Mouse (Mus musculus) common myeloid progenitor, adult 5-6 weeks (primary cell): ENCODE measurements around the gene Esyt2. TPM values are rescaled to one million over a fixed set of nuclear protein-coding genes. Genes with fewer than 3 reads are reported as not detected.
"Not testable (repeated sequence)": the region's sequence is repeated elsewhere in the genome, so short reads cannot be mapped to it uniquely, and the experiment has no call there.

Experiments used
- ATAC-seq: replicated peaks from 2 replicates; pipeline ENCODE4 v1.8.0; 2016; ENCODE audit warnings: low read depth, mild to moderate bottlenecking, moderate TSS enrichment, inconsistent platforms; ENCODE audit not compliant: poor library complexity, severe bottlenecking
- total RNA-seq: library from RNA; stranded (forward); fragments of 200-1000, 187-1606 nt; gene quantifications from 2 replicates; pipeline ENCODE4 v1.2.3, GENCODE M21; 2017

Gene Esyt2
- total RNA-seq, result 49.4 and 52.1 TPM in 2 replicates

DNA sequence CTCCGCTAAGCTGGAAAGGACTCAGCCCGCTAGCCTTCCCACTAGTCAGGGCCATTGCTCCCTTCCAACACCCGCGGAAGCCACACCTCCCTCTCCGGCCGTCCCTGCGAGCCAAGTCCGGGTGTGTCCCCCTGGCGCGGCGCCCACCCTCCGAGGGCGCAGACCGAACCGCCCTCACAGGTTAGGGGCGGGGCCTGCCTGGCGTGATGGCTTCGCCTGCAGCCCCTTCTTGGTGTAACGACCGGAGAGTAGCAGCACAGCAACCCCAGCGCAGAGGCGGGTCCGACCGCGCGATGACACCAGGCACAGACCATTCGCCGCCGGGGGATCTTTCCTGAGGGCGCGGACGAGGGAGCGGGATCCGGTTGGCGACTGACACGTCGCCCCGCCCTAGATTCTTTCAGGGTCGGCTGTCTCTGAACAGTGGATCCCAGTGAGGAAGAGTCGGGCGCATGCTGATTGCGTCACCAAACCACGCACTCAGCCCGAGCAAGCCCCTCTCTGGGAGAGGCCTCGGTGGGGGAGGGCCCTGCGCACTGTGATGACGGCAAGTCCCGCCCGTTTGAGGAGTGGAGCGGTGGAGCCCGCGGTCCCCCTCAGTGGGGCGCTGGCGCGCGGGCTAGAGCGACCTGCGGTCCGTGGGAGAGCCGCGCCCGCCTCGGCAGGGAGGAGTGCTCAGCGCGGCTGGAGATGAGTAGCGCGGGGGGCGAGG, at the start of gene Esyt2:
Gene Esyt2, plus strand, starts transcription at position 544 of the 712 bp plus-strand sequence.
- ATAC-seq, result peak; percentile 81

DNA sequence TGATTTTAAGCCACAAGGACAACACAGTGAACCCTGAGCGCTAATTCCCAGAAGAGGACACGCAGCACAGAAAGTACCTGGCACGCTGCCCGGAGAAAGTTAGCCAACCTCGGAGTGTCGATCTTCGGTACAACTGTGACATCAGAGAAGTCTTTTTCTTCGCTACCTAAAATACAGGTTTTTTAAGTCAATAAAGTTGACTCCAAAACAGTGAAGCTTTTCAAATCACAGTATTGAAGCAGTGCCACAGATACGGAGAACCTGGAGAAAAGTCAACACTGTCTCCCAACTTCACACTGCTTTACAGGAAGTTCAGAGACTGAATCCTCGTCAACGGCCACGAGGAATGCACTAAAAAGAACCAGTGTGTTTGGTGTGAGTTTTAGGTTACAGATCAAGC, 49.4 kb upstream of the Esyt2 start:
- no peak for ATAC-seq

DNA sequence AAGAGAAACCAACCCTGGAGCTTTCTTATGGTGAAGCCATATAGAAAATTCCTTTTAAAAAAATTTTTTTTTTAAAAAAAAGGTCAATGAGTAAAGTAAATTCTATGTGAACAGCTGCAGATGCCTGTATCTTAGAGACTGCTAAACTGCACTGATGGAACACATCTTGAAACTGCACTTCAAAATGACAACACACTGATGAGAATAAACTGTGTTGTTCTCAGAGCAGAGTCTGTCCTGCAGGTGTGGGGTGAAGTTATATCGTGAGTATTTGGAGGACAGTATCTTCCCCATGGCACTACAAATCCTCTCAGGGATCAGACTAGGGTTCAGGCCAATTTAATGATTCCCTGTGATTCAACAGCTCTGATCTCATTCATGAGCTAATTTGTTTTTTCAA, 48.9 kb upstream of the Esyt2 start:
- no peak for ATAC-seq

DNA sequence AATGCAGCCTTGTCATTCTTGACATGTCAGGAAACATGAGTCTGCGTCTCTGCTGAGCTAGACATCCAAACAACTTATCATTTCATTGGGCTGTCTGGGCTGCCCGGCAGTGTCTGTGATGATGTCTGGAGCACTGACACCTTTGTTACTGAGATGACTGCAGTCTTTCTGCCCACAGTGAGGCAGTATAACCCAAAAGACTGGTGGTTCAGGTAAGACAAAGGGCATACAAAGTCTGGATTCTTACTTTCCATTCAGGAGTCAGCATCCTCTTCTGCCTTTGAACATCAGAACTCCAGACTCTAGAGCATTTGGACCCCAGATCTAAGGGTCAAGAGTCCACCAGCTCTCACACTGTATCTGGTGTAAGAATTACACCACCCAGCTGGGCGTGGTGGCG, 45.6 kb upstream of the Esyt2 start:
- peak; percentile 77 for ATAC-seq

DNA sequence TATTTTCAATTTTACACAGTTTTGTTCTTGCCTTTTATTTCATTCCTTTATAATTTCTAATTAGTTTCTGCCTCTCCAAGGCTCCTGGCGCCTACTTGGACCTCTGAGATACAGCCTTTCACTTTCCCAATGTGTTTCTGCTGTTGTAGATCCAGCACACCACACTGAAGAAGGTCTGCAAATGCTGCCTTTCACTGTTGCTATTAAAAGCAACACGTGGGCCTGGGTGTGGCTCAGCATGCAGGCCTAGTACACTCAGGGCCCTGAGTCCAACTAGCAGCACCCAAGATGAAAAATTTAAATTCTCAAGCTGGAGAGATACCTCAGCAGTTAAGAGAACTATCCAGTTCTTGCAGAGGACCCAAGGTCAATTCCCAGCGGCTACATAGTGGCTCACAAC, 44.3 kb upstream of the Esyt2 start:
- no peak for ATAC-seq

DNA sequence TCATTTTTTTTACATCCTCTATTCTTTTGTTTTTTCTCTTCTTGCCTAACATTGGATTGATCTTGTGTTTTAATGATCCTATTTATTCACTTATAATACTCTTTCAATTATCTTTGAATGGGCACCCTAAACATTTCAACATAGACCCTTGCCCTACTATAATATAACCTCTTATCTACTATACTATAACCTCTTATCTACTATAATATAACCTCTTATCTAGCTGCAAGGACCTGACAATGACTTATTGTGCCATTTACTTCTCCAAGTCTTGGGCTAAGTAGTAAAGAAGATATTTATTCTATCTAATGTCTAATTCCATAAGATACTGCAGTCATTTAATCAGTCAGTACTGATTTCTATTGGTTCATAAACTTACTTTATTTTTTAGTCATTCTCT, 42.6 kb upstream of the Esyt2 start:
- no peak for ATAC-seq

DNA sequence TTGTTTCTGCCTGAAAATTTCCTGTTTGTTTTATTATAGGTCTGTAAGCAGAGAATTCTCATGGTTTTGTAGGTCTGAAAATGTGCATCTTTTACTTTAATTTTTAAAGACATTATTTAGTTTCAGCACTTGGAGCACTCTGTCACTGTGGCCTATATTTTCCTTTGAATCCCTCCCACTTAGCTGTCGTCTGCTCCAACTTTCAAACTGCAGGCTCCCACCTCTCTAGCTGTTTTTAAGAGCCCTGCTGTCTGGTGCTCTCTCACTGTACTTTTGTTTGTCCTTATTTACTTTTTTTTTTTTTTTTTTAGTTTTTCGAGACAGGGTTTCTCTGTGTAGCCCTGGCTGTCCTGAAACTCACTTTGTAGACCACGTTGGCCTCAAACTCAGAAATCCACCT, 42.2 kb upstream of the Esyt2 start:
- ATAC-seq, result no peak

DNA sequence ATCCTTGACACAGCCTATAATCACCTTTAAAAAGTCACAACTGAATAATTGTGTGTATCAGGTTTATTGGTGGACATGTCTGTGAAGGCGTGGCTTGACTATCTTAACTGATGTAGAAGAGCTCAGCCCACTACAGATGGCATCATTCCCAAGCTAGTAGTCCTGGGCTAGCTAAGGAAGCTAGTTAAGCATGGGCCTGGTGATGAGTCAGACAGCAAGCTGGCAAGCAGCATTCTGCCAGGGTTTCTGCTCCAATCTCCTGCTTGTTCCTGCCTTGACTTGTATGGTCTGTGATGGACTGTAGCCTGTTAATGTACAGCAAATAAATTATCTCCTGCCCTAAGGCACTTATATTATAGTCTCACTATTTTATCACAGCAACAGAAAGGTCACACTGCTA, 36.4 kb upstream of the Esyt2 start:
- no peak for ATAC-seq

DNA sequence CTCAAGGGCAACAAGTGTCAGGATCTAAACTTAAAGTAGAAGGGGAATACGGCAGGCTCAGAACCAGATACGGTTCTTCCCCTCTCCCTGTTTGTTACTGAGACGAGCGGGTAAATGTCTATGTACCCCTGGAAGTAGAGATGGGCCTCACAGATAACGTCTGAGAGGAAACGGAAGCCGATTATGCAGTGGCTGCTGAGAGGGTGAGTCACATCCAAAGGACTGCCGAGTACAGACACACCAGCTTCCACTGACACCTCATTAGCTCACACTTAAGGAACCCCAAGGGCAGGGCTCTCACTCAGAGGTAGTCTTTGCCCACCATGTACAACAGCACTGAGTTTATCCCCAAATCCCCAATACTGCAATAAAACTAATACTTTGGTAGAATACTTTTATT, 26.3 kb upstream of the Esyt2 start:
- peak; percentile 65; the same call in 1 of the 2 replicates for ATAC-seq

DNA sequence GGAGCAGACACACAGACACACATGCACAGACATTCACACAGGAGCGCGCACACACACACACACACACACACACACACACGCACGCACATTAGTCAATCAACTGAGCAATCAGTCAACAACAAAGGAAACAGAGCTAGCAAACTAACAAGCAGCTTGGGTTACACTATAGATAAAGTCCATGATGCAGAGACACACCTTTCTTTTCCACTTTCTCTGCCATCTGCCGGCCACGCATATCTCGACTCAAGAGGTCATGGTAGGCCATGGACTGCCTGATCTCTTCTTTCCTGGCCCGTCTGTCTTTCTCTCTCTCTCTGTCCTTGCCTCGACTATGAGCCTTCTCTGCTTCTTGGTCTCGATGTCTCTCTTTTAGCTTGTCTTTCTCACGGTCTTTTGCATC, 25.4 kb upstream of the Esyt2 start:
- no peak for ATAC-seq

DNA sequence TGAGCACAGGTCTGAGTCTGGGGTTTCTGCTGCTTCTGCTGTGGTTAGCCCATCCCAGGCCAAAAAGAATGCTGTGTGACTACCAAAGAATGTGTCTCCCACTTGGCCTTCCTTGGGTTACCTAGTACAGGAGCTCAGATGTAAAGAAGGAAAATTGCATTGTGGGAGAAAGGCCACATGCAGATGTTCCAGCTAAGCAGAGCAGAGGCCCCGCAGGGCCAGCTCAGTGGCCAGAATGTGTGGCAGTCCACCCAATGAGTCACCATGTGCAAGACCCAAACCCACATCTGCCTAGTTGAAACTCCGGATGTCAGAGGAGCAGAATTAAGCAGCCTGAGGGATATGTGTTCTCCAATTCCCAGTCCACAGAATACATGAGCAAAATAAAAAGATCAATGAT, 22.7 kb upstream of the Esyt2 start:
- no peak for ATAC-seq

DNA sequence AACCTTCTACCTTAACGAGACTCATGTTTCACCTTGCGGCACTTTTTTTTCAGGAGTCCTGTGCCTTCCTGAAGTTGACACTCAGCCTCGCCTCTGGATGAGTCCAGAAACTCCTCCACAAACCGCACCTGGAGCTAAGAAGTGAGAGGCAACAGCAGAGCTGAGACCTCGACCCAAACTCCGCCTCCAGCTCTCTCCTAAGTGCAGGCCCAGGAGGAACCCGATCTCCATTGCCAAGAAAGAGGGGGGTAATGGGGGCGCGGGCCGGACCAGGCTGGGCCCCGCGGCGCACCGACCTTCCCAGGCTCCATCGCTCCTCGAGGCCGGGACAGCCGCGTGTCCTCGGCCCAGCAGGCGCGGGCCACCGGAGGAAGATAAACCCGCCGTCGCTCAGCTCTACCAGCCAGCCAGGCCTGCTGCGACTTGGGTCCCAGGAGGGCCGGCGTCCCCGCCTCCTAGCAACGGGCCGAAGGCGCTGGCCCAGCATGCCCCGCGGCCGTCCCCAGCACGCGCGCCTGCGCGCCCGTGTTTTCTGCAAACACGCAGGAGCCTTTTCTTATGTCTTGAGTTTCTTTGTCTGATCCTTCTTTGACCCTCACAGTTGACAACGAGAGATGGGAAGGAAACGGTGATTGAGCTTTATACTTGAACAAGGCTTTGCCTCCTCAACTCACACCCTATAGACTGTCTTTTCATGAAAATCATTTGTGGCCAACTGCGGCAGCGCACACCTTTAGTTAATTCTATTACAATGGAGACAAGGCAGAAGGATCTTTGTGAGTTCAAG, 18.2 kb upstream of the Esyt2 start, which contains the start of gene Wdr60:
Gene Wdr60, minus strand, starts transcription at position 468 of the 787 bp plus-strand sequence.
- ATAC-seq, result peak; percentile 91

DNA sequence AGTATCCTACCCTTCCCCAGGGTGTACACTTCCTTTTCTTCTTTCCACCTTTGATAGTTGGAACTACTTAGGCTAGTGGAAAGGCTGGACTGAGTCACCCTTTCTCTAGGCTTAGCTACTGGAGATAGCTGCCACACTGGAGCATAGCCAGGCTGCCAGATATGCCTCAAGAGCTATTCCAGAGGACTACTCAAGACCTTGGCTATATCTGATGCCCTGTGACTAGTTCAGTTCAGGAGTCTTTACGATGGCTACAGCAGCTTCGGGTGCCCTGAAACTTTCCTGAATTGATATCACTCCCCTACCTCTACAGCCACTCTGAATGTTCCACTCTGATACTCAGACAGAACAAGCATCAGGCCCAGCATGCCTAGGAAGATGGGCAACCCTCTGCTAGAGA, 16.2 kb upstream of the Esyt2 start:
- ATAC-seq, result no peak

DNA sequence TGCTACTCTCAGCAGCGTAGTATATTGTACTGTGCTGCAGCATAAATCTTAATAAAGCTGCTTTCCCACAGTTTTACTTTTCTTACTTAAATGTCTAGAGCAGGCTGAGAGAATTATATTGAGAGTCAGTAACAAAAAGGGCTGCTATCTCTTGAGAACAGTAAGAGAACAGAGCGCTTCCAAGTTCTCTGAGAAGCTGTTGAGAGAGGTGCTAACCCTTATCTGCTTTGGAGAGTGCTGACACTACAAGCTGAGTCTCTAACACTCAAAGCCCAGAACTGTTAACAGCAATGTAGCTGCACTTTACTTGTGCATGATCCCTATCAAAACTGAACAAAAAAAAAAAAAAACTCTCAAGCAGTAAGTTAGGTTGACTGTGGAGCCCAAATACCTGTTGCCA, 15.7 kb upstream of the Esyt2 start:
- no peak; the same call in 1 of the 2 replicates for ATAC-seq

DNA sequence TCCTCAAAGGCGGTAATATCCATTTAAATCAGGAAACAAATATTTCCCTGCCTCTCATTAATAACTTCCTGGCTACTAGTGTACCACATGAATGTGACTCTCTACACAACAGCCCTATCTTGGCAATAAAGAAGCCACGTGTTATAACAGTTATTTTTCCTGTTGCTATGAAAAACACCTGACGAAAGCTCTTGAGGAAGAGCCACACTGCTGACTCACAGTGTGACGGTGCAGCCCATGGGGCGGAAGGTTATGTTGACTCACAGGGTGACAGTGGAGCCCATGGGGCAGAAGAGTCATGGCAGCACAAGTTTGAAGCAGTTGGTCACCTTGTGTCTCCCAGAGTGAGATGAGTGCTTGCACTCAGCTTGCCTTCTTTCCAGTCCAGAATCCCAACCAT, 11.5 kb upstream of the Esyt2 start:
- ATAC-seq, result peak; percentile 89

DNA sequence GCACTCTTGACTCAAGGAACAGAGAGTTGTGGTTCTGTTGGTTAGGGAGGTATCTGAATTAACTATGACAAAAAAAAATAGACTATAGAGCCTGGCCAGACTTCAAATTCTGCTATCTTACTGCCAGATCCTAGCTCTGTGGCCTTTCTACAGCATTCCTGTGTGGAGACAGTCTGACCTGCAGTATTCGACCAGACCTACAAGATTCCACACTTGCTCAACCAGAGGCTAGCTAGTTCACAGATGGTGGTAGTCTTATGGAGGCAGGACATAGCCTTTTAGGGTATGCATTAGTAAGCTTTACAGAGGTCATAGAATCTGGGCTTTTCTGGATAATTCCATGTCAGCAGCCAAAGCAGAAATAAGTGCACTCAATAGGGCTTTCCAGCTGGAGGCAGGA, 10.5 kb upstream of the Esyt2 start:
- ATAC-seq, result no peak

DNA sequence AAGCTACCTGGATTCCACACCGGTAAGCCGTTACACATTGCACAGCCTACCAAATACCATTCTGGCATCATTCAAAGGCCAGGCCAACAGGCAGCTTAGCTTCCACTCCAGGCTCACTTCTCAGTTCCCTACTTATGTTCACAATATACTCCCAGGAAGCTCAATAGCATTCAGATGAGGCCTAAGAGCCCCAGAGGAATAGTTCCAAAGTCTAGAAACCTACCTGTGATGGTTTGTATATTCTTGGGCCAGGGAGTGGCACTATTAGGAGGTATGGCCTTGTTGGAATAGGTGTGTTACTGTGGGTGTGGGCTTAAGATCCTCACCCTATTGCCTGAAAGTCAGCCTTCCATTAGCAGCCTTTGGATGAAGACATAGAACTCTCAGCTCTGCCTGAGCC, 9.9 kb upstream of the Esyt2 start:
- ATAC-seq, result no peak

DNA sequence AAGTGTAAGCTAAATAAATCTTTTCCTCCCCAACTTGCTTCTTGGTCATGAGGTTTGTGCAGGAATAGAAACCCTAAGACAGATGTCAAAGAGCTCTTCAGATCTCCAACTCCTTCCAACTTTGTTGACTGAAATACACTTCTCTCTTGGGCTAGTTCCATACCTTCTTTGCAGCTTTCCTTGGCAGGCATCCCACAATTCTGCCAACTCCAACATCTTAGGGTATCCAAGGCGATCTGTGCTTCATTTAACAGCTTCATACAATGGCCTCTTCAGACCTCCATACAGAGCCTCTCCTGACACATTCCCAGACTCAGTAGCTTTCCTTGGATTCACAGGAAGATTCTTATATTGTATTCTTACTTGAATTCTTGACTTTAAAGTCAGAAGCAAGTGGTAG, 7.3 kb upstream of the Esyt2 start:
- ATAC-seq, result no peak

DNA sequence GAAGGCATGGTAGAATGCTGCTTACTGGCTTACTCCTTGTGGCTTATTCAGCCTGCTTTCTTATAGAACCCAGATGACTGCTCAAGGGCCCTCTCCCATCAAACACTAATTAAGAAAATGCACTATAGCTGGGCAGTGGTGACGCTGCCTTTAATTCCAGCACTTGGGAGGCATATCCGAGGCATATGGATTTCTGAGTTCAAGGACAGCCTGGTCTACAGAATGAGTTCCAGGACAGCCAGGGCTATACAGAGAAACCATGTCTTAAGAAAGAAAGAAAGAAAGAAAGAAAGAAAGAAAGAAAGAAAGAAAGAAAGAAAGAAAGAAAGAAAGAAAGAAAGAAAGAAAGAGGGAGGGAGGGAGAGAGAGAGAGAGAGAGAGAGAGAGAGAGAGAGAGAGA, 5.9 kb upstream of the Esyt2 start, which contains the start of gene Gm11027:
Gene Gm11027, plus strand, starts transcription at position 301 of the 400 bp plus-strand sequence.
- ATAC-seq, result not testable (repeated sequence)

DNA sequence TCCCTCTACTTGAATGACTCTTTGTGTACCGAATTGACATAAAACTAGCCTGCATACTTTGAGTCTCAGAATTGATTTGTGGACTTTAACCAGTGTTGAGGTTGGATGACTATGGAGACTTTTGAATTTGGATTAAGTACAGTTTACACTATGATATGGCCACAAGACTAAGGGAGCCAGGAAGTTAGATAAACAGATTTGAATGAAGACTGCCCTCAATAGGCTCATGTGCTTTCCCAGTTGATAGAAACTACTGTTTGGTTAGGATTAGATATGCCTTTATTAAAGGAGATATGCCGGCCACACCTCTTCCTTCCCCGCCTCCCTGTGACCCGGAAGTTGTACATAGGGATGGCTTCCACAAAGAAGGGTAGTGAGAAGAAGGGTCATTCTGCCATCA, 5.4 kb upstream of the Esyt2 start:
- no peak for ATAC-seq

DNA sequence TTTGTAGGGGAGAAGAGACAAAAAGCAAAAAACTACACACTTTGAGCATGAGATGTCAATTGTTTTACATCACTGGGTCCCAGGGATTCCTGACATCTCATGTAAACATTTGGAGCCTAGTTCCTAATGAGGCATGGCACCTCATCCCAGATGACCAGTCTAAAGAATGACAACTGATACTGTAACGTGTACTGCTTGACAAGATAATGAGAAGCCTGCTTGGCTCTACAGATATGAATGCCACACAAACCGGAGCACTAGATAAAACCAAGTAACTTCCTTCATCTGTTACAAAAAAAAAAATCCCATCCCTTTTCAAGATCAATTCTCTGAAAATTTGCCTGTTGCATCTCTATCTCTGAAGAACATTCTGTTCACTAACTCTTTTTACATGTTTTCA, 4.0 kb upstream of the Esyt2 start:
- ATAC-seq, result no peak

DNA sequence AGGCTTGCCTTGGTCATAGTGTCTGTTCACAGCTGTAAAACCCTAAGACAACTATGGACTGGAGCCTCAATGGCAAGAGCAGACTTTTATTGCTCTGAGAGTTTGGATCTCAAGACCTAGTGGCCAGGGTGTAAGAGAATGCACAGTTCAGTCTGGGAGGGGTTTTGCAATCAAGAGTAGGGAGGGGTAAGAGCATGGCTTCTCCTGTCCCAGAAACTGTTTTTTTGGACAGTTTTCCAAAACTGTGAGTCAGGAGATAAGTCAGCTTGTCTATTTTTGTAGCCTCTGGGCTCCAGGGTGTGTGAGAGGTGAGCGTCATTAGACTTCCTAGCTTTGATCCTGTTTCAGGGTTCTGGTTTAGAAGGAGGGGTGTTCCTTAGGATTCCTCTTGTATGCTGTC, 2.5 kb upstream of the Esyt2 start:
- ATAC-seq, result no peak
